Mouse (Mus musculus) bone marrow macrophage, adult 2 months (primary cell): Measurements from ENCODE around the gene Col17a1. TPM values are rescaled to one million over a fixed set of nuclear protein-coding genes. Genes with fewer than 3 reads are reported as not detected.

Source experiments
- H3K27ac ChIP-seq: 2 replicates; pipeline ENCODE4 v1.5.1; 2012; ENCODE audit warnings: low read depth, low read length; ENCODE audit not compliant: insufficient read depth
- H3K4me1 ChIP-seq: 2 replicates; pipeline ENCODE4 v1.6.1; 2012; ENCODE audit warnings: low read length; ENCODE audit not compliant: control insufficient read depth, insufficient read depth
- H3K4me3 ChIP-seq: 2 replicates; pipeline ENCODE4 v1.5.1; 2012; ENCODE audit warnings: mild to moderate bottlenecking, low read length, moderate library complexity; ENCODE audit not compliant: insufficient read depth
- CTCF ChIP-seq: IDR thresholded peaks from 2 replicates; pipeline ENCODE4 v1.5.1; 2012; ENCODE audit warnings: low read depth, mild to moderate bottlenecking, low read length, moderate library complexity
- POLR2A ChIP-seq: IDR thresholded peaks from 2 replicates; pipeline ENCODE4 v1.6.1; 2012; ENCODE audit warnings: mild to moderate bottlenecking, low read depth, low read length, borderline replicate concordance
- polyA plus RNA-seq: library from polyadenylated mRNA; stranded (reverse); fragments of >200 nt; gene quantifications from 2 replicates; pipeline ENCODE4 v1.2.4, GENCODE M21; 2012; ENCODE audit not compliant: missing spikeins, insufficient read depth, insufficient read length

Gene Col17a1
- polyA plus RNA-seq, 1 experiment: not detected

- no peak overlapping the region for H3K4me3 ChIP-seq
- TF ChIP-seq POLR2A (no peak), CTCF (no peak)
- no peaks in the 10 kb centered on the region for H3K4me1 ChIP-seq
- no peak overlapping the region for H3K27ac ChIP-seq
These were observed 18.5 kb upstream of the Col17a1 start for GRCm38 (mm10) chr19:47710376-47710775.

GRCm38 (mm10) chr19:47705772-47706309 lies 13.9 kb upstream of the Col17a1 start:
- no peak overlapping the region for H3K4me3 ChIP-seq
- no peak for TF ChIP-seq CTCF
- TF ChIP-seq POLR2A: no peak

GRCm38 (mm10) chr19:47705080-47705771 lies 13.3 kb upstream of the Col17a1 start:
- no peak overlapping the region for H3K27ac ChIP-seq
- H3K4me1 ChIP-seq: no peaks in the 10 kb centered on the region
- no peak overlapping the region for H3K4me3 ChIP-seq
- TF ChIP-seq POLR2A (no peak), CTCF (no peak)

More at GRCm38 (mm10) chr19:47705772-47706309, 13.9 kb upstream of the Col17a1 start:
- H3K4me1 ChIP-seq: no peaks in the 10 kb centered on the region
- H3K27ac ChIP-seq: no peak overlapping the region

- H3K4me1 ChIP-seq: peaks cover 3% of the 10 kb centered on the region; the same call in 1 of the 2 replicates
- no peak overlapping the region for H3K4me3 ChIP-seq
- no peak overlapping the region for H3K27ac ChIP-seq
- no peak for TF ChIP-seq CTCF
- TF ChIP-seq POLR2A: no peak
These were observed 8.6 kb upstream of the Col17a1 start for GRCm38 (mm10) chr19:47700509-47700908.

GRCm38 (mm10) chr19:47699743-47700142 lies 7.8 kb upstream of the Col17a1 start:
- Histone ChIP-seq H3K4me3 (no peak overlapping the region), H3K4me1 (peaks cover 3% of the 10 kb centered on the region; the same call in 1 of the 2 replicates), H3K27ac (no peak overlapping the region)
- no peak for TF ChIP-seq POLR2A
- TF ChIP-seq CTCF: no peak

GRCm38 (mm10) chr19:47698266-47698665 lies 6.4 kb upstream of the Col17a1 start:
- H3K4me3 ChIP-seq: no peak overlapping the region
- H3K4me1 ChIP-seq: peaks cover 3% of the 10 kb centered on the region; the same call in 1 of the 2 replicates
- no peak for TF ChIP-seq CTCF
- TF ChIP-seq POLR2A: no peak
- H3K27ac ChIP-seq: no peak overlapping the region

- peaks cover 3% of the 10 kb centered on the region; the same call in 1 of the 2 replicates for H3K4me1 ChIP-seq
- H3K27ac ChIP-seq: no peak overlapping the region
- TF ChIP-seq POLR2A (no peak), CTCF (no peak)
These were observed 5.2 kb upstream of the Col17a1 start for GRCm38 (mm10) chr19:47697067-47697466.

GRCm38 (mm10) chr19:47696411-47696810 lies 4.5 kb upstream of the Col17a1 start:
- Histone ChIP-seq H3K4me1 (peaks cover 3% of the 10 kb centered on the region; the same call in 1 of the 2 replicates), H3K4me3 (no peak overlapping the region)

More at GRCm38 (mm10) chr19:47697067-47697466, 5.2 kb upstream of the Col17a1 start:
- no peak overlapping the region for H3K4me3 ChIP-seq

GRCm38 (mm10) chr19:47695725-47696124 lies 3.8 kb upstream of the Col17a1 start:
- TF ChIP-seq CTCF (no peak), POLR2A (no peak)
- Histone ChIP-seq H3K27ac (no peak overlapping the region), H3K4me1 (peaks cover 3% of the 10 kb centered on the region; the same call in 1 of the 2 replicates), H3K4me3 (no peak overlapping the region)

More at GRCm38 (mm10) chr19:47696411-47696810, 4.5 kb upstream of the Col17a1 start:
- H3K27ac ChIP-seq: no peak overlapping the region
- TF ChIP-seq CTCF (no peak), POLR2A (no peak)

GRCm38 (mm10) chr19:47689592-47689991 lies 2.3 kb downstream of the Col17a1 start:
- TF ChIP-seq CTCF (no peak), POLR2A (no peak)

More at GRCm38 (mm10) chr19:47689592-47689991, 2.3 kb downstream of the Col17a1 start:
- Histone ChIP-seq H3K4me3 (no peak overlapping the region), H3K4me1 (no peaks in the 10 kb centered on the region), H3K27ac (no peak overlapping the region)
